ENCODE assay signal across 17 mouse cellular contexts in genomic region chr2:148192946-148193345, GRCm38 (mm10).
DNase-seq lines count a peak whose midpoint lies in the region; ATAC-seq and TF ChIP-seq lines count a peak whose summit lies in the region.
"Had no signal": no experiment of that assay in that cellular context is flagged by ENCODE, and none has a peak within 500 bp of the region (broad histone marks: within the 10 kb centered on the region; RNA-seq: fewer than 3 reads in every experiment).

No protein-coding gene starts in this region.

- no peaks in the 10 kb centered on the region for H3K9me3 ChIP-seq in heart, embryonic 12.5 days (replicated peaks)
- H3K9me3 ChIP-seq: heart, embryonic 15.5 days; liver, embryonic 12.5 days; neural tube, embryonic 13.5 days had no signal

- DNase-seq in heart, adult 18-20 months, result peak; percentile 54 to 56
- DNase-seq in lung, postnatal 10 days, result peak; percentile 52
- DNase-seq in lung, adult 2 months, result no peak
- DNase-seq in gastrocnemius, adult 18-20 months (ENCODE audit: low spot score), result peak; percentile 44
- DNase-seq in heart, postnatal 14 days, result peak; percentile 36 to 68
- no peak for DNase-seq in layer of hippocampus, adult 2 months (ENCODE audit: low spot score in 2 of 2)
- no peak for DNase-seq in frontal cortex, postnatal 36 days (ENCODE audit: low spot score in 2 of 2)
- DNase-seq: adrenal gland, postnatal 10 days; B cell, adult 2 months; cerebellum, adult 9-10 months; embryo, embryonic 11 days had no signal

- peaks cover 13% of the 10 kb centered on the region for H3K4me1 ChIP-seq in heart, embryonic 12.5 days (replicated peaks)
- no peaks in the 10 kb centered on the region for H3K4me1 ChIP-seq in lung, adult 2 months (ENCODE audit: control insufficient read depth, insufficient read depth, low read length)
- H3K4me1 ChIP-seq: liver, embryonic 12.5 days; neural tube, embryonic 13.5 days had no signal

- no peak overlapping the region for H3K27ac ChIP-seq in heart, embryonic 12.5 days (ENCODE audit: poor library complexity, severe bottlenecking)
- H3K27ac ChIP-seq in layer of hippocampus, adult 2 months, result no peak overlapping the region
- H3K27ac ChIP-seq: heart, embryonic 15.5 days; liver, embryonic 12.5 days; neural tube, embryonic 13.5 days; stomach, postnatal 0 days had no signal

- intact Hi-C loops in heart, postnatal 14 days (cut with DNase I), result no loop called here

- peaks cover 32% of the 10 kb centered on the region for H3K27me3 ChIP-seq in heart, embryonic 12.5 days (replicated peaks)
- H3K27me3 ChIP-seq: liver, embryonic 12.5 days; neural tube, embryonic 13.5 days had no signal

- H3K4me3 ChIP-seq in heart, embryonic 12.5 days, result no peak overlapping the region
- H3K4me3 ChIP-seq in lung, adult 2 months (replicated peaks; ENCODE audit: extremely low read depth, low read depth, low read length), result no peak overlapping the region
- H3K4me3 ChIP-seq in layer of hippocampus, adult 2 months, result no peak overlapping the region
- H3K4me3 ChIP-seq: erythroblast, embryonic 14.5 days; heart, embryonic 15.5 days; liver, embryonic 12.5 days; neural tube, embryonic 13.5 days had no signal

- H3K36me3 ChIP-seq in heart, embryonic 12.5 days, result no peaks in the 10 kb centered on the region
- H3K36me3 ChIP-seq: heart, embryonic 15.5 days; liver, embryonic 12.5 days; neural tube, embryonic 13.5 days had no signal

- ATAC-seq in heart, embryonic 12.5 days (ENCODE audit: insufficient number of reproducible peaks, low FRiP score), result no peak
- ATAC-seq: liver, embryonic 12.5 days had no signal

- TF ChIP-seq POLR2A in lung, adult 2 months (IDR thresholded peaks at IDR 0.05; ENCODE audit: borderline replicate concordance, extremely low read depth, low read depth, low read length), result no peak

- no peak overlapping the region for H3K9ac ChIP-seq in heart, embryonic 12.5 days
- H3K9ac ChIP-seq: heart, embryonic 15.5 days; liver, embryonic 12.5 days; neural tube, embryonic 13.5 days had no signal

- no peak for TF ChIP-seq CTCF in lung, adult 2 months (IDR thresholded peaks at IDR 0.05; ENCODE audit: insufficient read depth, low read length)
- TF ChIP-seq CTCF in layer of hippocampus, adult 2 months (conservative IDR thresholded peaks at IDR 0.05), result no peak

- no peak overlapping the region for H3K4me2 ChIP-seq in heart, embryonic 12.5 days
- H3K4me2 ChIP-seq: heart, embryonic 15.5 days; liver, embryonic 12.5 days; neural tube, embryonic 13.5 days had no signal

- WGBS in heart, embryonic 12.5 days, result 32% methylated on average over 4 of the region's 4 CpGs
- WGBS in lung, adult 2 months, result 66% methylated on average over 4 of the region's 4 CpGs

Comparison
In these comparisons a context has a peak if more than half of its experiments do, and no peak if none do; other contexts are left out.
1. DNase-seq: peak in heart, adult 18-20 months (2 of 2), lung, postnatal 10 days (single experiment), gastrocnemius, adult 18-20 months (single experiment) and heart, postnatal 14 days (2 of 2); none in lung, adult 2 months (single experiment), layer of hippocampus, adult 2 months (0 of 2) and frontal cortex, postnatal 36 days (0 of 2).